Mouse (Mus musculus) lung, adult 2 months (tissue): ENCODE results near the gene Edn1.

Source experiments
- CTCF ChIP-seq: fragments of 200-500 bp; IDR thresholded peaks from 2 replicates; pipeline ENCODE4 v1.5.1; 2011; ENCODE audit warnings: mild to moderate bottlenecking, low read length, control low read depth; ENCODE audit not compliant: insufficient read depth
- POLR2A ChIP-seq: fragments of 200-500 bp; IDR thresholded peaks from 2 replicates; pipeline ENCODE4 v1.6.1; 2011; ENCODE audit warnings: low read depth, mild to moderate bottlenecking, control low read depth, low read length, borderline replicate concordance; ENCODE audit errors: extremely low read depth

DNA sequence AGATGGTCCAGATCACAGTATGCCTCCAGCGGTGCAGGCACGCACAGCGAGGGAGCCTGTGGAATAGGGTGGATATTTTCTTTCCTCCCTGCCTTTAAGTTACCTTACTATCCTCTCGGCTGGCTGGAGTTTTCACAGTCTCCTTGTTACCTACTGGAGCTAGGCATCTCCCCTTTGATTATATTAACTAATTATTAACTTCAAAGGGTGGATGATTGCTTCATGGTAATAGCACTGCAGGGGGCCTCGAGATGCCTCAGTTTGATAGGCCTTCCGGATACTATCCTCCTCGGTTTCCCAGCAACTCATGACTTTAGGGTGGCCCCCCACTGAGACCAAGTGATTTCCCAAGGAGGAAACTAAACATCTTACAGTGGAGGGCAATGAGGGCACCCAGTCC is 45.1 kb downstream of the Edn1 start:
- no peak for TF ChIP-seq CTCF
- no peak for TF ChIP-seq POLR2A
